Mouse (Mus musculus) fibroblast of lung, adult 2 months (primary cell): Measurements from ENCODE around the gene Cyb5d2.
A peak's percentile ranks its signal among the peaks of the same experiment; 100 is the strongest.

Experiments used
- DNase-seq: peaks from one replicate; pipeline ENCODE4 v3.0.0-alpha.2; 2011; ENCODE audit warnings: low read depth

Gene Cyb5d2

DNA sequence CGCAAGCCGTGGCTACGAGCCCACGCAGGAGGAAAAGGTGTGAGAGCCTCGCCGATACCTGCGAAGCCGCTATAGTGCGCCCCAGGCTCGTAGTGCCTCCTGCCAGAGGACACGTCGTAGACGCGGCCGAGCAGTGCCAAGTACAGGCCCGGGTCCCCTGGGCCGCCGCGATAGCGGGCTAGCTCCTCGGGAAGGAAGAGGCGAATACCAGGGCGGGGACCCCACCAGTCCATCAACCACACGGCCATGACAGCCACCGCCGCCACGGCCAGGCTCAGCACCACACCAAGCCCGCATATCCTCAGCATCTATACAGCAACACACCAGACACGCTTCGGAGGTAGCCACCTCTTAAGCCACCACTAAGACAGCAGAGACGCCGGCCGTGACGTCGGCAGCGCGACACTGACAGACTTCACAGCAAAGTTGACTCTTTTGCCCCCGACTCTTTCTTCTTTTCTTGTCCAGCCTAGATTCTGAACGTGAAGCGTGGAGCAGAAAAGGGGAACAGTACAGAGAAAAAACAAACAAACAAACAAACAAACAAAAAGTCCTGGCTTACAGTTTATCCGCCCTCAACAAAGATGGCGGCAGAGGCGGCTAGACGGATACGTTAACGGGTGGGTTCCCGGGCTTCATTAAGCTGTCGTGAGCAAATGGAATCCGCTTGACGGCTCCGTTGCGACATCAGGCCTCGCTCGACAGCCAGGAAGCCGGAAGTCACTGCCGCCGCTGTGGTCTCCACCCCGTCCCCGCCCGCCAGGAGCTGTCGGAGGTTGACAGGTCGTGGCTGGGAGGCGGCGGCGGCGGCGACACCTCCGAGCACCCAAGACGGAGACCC, at the start of gene Cyb5d2, which contains the start of gene Zzef1:
Gene Cyb5d2, minus strand, starts transcription at position 688 of the 841 bp plus-strand sequence.
Gene Zzef1, plus strand, starts transcription at position 772 of the 841 bp plus-strand sequence.
- peak; percentile 88 for DNase-seq

DNA sequence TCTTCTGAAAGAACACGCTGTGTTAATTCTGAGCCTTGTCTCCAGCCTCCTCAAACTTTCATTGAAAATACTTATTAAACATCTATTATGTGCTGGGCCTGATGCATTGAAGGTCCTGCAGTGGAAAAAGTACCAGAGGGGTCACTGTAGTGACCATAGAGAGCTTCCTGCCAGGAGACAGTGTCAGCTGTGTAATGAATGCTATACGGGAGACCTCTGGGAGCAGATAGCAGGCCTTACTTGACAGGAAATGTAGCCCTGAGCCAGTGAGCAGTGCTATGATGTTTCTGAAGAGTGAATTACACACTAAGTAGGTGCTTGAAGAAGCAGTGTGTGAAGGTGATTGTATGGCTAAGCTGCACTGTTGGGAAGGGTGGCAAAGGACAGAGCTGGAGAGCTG, 49.6 kb upstream of the Cyb5d2 start:
- DNase-seq, result no peak

DNA sequence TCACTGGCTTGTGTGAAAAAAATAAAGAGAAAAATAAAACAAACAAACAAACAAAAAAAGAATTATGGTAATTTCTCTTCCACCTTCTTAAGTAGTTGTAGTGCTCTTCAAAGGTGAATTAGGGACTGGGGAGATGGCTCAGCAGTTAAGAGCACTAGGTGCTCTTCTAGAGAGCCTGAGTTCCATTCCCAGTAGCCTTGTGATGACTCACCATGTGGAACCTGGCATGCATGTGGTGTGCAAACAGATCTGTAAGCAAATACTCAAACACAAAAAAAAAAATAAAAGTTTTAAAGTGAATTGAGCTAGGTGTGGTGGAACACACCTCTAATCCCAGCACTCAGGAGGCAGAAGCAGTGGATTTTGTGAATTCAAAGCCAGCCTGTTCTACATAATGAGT, 47.6 kb upstream of the Cyb5d2 start:
- DNase-seq, result no peak

DNA sequence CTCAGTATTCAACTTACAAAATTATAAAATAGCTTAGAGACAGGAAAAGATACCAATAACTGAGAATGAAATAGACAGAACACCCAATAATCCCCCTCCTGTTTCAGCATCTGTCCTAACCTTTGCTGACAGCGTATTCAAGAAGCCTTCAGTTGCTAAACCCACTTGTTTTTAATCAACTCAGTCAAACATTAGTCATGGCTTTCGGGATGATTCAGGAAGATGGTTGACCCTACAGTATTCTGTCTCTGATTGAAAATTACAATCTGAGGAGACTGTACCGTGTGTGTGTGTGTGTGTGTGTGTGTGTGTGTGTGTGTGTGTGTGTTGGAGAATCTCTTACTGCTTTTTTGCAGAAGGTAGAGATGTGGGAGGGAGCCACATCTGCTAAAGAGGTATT, 46.8 kb upstream of the Cyb5d2 start:
- DNase-seq, result no peak

DNA sequence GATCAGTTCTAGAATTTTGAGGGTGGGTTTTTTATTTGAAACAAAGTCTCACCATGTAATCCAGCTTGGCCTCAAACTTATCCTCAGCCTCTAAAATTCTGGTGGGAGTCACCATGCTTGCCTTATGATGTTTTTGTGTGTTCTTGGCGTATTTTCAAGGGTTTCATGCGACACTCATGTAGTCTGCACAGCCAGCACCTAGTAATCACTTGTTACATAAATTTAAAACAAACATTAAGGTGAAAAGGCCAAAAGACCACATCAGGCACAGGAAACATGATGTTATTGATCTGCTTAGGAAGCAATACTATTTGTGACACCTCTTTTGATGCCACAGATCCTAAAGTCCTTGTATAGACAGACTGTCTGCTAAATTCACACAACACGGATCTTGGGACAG, 33.9 kb upstream of the Cyb5d2 start:
- DNase-seq, result no peak

DNA sequence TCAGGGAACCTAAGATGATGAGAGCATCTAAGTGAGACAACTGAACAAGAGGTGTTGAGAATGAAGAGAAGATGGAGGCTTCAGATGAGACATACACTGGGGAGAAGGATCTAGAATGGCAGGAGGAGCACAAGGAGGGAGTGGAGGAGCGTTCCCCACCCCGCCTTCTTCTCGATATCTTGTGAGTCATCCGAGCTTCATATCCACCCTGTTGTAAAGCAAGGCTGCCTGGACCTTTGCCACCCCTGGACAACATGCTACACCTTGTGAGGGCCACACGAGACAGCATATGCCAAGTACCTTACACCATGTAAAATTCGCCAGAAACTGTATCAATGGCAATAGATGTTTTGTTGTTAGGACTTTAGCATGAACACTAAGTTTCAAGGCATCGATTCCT, 25.1 kb upstream of the Cyb5d2 start:
- no peak for DNase-seq

DNA sequence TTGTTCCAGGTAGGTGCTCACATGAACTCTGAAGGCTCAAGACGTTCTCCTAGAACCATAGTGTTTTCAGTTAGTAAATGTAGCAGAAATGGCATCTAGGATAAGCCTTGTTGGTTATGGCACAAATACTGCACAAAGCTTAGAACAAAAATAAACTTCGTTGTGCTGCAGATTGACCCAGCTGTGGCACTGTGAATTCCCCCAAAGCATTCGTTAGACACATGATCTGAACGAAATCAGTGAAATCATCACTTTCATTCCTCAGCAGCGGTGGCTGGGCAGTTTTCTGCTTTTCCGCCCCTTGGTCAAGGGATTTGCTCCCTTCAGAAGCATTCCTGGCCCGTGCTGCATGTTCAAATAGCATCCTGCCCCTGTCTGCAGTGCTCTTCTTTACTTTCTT, 22.1 kb upstream of the Cyb5d2 start:
- no peak for DNase-seq

DNA sequence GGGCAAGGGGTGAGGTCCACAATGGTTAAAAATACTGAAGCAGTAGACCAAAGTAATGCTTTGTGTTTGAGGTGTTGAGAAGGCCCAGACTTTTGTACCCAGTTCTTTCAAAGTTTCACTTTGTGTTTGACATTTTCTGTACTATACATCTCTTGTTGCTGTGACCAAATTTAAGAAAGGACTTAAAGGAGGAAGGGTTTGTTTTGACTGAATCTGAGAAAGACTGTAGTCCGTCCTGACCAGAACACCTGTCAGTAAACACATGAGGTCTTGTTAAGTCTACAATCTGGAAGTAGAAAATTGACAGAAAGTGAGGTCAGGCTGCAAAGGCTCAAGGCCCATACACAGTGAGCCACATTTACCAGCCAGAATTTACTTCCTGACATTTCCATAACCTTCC, 20.9 kb upstream of the Cyb5d2 start:
- no peak for DNase-seq

DNA sequence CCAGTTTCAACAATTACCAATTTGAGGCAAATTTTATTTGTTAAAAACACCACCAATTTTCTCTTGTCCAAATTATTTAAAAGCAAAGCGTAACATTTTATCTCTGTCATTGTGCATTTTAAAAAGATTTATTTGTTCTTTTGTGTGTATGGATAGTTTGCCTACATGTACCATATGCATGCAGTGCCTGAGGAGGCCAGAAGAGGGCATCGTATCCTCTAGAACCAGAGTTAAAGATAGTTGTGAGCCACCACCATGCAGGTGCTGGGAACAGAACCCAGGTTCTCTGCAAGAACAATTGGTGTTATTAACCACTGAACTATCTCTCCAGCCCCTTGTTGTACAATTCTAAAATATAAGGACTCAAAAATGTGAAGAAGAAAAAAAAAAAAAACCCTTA, 18.2 kb upstream of the Cyb5d2 start:
- DNase-seq, result no peak

DNA sequence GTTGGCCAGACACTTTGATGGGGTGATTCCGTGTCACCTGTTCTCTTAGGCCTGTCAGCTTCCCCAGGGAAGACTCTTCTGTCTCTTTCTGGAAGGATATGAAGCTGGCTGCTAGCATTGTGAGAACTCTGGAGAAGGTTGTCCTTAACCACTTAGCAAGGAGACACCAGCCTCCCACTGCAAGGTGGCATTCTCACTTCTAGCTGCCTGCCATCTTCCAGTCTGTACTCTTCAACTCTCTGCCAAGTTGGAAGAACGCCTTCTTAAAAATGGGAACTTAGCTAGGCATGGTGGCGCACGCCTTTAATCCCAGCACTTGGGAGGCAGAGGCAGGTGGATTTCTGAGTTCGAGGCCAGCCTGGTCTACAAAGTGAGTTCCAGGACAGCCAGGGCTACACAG, 17.7 kb upstream of the Cyb5d2 start:
- no peak for DNase-seq

DNA sequence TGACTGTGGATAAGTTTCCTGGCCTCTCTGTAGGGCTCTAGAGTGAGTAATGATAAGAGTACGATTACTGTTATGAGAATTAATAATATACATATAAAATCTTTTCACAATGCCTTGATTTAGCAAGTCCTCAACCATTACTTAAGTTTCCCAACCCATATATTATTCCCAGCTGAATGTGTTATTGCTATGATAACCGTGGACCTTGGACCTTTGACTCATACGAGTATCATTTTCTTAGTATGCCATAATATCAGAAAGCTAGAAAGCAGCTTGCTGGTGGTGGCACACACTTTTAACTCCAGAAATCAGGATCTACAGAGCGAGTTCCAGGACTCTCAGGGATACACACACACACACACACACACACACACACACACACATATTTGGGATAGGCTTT, 12.1 kb upstream of the Cyb5d2 start:
- DNase-seq, result no peak

DNA sequence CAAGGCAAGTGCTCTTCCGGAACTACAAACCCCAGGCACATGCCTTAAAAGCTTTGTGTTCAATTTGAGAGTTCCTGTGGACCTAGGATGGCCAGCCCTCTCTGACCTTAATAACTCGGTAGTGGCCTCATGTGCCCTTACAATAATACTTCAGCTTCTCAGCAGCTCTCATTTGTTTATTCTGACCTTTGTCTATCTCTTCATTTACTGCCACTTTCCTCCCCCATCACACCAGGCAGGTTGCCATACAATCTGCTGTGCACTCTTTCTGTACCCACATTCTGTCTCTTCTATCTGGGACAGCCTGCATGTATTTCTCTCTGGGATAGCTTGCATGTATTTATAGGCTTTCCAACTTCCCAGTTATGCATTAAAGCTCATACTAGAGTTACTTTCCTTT, 10.6 kb upstream of the Cyb5d2 start:
- no peak for DNase-seq

DNA sequence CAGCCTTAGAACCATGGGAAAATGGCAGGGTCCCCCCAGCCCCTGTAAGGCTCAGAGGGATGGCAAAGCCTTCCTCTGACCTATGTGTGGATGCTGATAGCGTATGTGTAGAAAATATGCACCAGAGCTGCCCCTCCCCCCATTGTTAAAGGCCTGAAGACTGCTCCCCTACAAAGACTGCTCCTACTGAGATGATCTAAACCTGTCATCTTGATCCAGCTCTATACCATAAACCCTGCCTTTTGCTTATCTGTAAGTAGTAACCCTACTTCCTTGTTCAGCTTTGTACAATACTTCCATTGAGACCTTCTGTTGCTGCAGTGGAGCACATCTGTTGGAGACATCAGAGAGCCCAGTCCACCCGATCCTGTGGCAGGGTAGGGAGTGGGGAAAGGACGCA, 9.3 kb upstream of the Cyb5d2 start:
- DNase-seq, result no peak

DNA sequence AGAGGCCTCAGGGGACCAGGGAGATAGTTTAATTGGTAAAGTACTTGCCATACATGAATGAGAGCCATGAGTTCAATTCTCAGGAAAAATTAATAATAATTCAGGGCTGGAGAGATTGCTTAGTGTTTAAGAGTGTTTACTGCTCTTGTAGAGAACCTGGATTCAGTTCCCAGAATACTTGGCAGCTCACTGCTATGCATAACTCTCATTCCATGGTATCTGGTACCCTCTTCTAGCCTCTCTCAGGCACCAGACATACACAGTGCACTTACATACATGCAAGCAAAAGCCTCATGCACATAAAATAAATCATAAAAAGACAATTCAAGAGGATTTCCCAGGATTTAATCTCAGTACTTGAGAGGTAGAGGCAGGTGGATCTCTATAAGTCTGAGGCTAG, 8.6 kb upstream of the Cyb5d2 start:
- DNase-seq, result no peak

DNA sequence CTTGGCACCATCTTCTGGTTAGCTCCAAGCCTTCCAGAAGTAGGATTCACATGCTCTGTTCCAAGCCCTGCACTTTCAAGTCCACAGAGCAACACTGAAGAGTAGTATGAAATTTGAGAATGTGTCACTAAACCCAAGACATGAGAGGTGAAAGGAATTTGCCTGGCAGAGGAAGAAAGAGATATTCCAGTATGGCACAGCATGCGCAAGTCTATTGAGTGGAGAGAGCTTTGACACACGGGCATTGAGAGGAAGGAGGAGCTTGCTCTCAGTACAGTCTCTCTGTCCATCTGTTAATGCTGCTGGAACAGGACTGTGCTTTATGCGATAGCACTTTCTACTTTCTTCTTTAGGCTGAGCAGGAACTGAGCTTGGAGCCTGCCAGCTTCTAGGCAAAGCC, 7.1 kb upstream of the Cyb5d2 start:
- no peak for DNase-seq

DNA sequence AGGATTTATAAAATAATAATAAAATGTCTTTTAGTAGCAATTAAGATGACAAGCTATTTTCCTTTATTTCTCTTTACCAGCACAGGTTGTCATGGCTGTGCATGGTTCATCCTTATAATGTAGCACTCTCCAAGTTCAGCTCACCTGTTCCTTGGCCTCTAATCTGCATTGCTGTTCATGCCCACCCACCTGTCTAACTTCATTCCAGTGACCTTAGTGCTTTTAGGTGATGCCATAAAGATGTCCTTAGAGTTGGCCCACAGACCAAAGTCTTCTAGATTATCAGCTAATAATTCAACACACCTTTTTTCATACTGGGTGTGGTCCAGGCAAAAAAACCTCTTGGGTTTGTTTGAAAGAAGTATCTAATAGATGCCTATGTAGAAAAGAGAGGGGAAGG, 5.2 kb upstream of the Cyb5d2 start:
- no peak for DNase-seq

DNA sequence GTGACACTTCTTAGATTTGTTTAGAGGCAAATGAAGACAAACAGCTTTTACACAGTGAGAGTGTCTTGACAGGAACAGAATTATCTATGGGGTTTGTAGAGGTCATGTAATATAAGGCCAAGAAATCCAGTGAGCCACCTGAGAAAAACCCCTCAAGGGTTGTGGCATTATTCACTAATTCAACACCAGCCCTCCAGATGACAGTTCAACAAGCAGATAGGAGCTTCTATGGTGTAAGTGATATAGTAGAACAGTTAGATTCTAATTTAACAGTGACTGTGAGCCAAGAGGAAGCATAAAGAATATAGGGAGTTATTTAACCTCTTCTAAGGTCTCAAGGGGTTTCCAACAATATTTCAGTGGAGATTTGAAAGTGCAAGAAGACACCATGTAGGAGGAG, 2.2 kb upstream of the Cyb5d2 start:
- no peak for DNase-seq

DNA sequence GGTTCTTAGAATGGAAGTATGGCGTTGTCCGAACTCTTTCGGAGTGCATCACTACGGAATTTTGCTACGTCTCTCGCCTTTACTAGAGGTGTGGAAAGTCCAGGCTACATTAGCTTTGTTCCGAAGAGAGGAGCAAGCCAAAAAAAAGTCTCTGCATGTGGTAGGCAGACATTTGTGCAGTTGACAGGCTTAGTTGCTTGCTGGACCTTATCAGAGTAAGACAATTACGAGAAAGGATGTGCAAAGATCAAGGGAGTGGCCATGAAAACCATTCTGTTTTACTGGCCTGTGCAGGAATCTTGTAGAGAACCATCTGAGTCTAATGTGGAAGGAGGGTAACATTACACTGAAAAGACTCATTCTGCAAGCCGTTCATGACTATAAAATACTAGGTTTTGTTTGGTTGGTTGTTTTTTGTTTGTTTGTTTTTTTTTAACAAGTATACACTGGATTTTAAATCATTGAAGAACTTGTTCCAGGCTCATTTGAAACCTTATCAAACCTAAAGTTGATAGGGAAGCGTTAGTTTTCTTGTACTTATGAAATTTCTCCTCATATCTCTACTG, 914 bp upstream of the Cyb5d2 start:
- no peak for DNase-seq

DNA sequence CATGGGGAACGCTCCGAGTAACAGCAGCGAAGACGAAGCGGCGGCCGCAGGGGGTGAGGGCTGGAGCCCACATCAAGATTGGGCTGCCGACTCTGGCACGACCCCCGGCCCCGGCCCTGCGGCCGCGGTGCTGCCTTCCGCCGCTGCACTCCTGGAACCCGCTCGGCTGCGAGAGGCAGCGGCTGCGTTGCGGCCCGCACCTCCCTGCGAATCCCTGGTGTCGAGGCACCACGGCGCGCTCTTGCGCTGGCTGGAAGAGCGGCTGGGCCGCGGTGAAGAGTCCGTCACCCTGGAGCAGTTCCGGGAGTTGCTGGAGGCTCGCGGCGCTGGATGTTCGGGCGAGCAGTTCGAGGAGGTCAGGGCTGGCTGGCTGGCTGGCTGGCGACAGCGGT, 350 bp upstream of the Cyb5d2 start:
- DNase-seq, result no peak

DNA sequence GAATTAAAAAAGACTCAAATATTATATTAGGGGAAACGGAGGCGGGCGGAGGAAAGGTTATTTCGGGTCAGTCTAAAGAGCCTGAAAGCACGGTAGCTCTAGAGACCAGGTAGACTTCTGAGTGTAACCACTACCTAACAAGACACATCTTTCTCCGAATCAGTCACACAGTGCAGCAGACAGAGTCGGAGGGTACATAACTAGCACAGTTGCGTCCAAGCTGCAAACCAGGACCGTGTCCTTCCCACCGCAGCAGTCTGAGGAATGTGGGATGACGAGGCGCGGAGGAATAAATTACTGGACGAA, 840 bp downstream of the Cyb5d2 start:
- DNase-seq, result no peak

DNA sequence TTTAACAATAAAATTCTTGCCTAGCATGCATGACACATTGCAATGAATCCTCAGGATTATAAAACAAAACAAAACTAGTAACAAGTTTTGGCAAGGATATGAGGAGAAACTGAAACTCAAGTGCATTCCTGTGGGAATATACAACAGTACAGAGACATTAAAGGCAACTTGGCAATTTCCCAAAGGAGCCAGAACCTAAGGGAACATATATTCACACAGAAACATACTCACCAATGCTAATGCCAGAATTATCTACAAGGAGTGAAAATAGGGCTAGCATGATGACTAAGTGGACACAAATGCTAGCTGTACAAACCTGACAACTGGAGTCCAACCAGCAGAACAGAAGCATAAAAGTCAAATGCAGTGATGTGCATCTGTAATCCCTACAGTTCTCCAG, 3.9 kb downstream of the Cyb5d2 start:
- DNase-seq, result no peak

DNA sequence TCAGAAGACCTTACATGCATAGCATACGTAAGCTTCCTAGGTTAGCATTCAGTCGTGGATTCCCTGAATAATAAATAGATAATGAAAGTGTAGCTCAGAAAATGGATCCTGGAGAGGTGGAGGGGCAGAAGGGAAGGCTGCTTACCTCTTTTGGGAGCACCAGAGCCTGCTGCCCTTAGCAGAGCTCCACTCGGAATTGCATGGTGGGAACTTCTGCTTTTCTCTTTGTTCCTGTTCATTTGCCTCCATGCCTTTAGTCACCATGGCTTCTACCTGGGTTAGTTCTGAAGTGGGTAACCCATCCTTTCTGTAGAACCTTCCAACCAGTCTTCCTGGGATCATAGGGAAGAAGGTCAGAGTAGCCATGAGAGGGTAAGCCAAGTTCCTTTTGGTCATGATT, 13.4 kb downstream of the Cyb5d2 start:
- DNase-seq, result no peak

DNA sequence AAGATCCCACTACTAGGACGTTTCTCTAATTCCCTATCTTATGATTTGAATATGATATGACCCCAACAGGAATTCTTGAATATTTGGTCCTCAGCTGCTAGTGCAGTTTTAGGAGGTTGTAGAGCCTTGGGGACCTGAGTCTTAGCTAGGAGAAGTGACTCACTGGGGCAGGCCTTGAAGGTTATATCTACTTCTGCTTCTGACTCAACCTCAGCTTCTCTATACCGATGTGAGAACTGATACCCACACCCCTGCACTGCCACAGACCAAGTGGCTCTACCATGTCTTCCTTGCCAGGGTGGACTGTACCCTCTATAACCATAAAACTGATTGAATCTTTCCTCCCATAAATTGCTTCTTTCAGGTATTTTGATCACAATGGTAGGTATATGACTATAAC, 13.8 kb downstream of the Cyb5d2 start:
- no peak for DNase-seq

DNA sequence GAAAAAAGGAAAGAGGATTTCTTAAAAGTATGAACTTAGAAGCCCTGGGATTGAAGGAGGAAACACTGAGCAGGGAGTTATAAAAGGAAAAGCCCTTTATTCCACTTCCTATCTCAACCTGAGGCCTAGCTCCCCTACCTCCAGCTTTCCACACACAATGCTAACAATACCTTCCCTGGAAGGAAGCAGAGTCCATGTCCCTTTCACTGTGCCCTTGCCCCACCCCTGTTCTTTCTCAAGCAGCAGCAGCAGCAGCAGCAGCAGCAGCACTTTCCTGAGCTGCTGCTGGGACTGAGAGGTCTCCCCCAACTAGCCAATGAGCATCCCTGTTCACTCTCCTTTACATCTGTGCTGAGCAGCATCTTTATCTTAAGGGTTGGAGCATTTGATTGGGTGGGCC, 17.0 kb downstream of the Cyb5d2 start:
- no peak for DNase-seq
